Mouse (Mus musculus) kidney, adult 2 months (tissue): ENCODE measurements around the gene Dnajb14.

ENCODE experiments used
- CTCF ChIP-seq: fragments of 200-500 bp; conservative IDR thresholded peaks from 2 replicates; pipeline ENCODE4 v1.5.1; 2011; ENCODE audit warnings: low read depth, mild to moderate bottlenecking, control low read depth, low read length, moderate library complexity, mixed read lengths; ENCODE audit not compliant: insufficient read depth, insufficient read length
- POLR2A ChIP-seq: fragments of 200-500 bp; IDR thresholded peaks from one replicate; pipeline ENCODE4 v1.6.1; 2011; ENCODE audit warnings: low read depth, low read length, control low read depth

DNA sequence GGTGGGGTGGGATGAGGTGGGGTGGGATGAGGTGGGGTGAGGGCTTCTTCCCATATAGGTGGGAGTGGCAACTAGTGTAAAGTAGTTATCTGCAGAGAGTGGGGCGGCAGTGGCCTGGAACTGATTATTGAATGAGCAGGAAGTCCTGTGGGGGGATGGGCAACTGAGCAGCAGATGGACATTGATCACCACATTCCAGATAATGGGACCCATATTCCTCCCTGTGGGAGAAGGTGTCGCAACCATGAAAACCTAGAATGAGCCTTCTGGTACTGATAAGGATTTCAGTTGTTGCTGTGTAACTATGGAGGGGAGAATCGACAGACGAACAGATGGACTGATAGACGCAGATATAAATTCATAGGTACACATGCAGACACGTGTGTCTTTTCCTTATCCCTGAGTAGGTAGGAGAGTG lies 76.3 kb downstream of the Dnajb14 start:
- TF ChIP-seq POLR2A (no peak), CTCF (no peak)
